Mouse (Mus musculus): ENCODE measurements at regions not wholly inside any gene's neighbourhood (a gene's known extent, or its start where the extent isn't known, plus 50 kb on each side); places are given as distances from the start of the nearest gene placed in this dataset.
A peak's percentile ranks its signal among the peaks of the same experiment; 100 is the strongest.
"Not testable (repeated sequence)": the region's sequence is repeated elsewhere in the genome, so short reads cannot be mapped to it uniquely, and the experiment has no call there.

GRCm38 (mm10) chr10:22556401-22556800, 88.4 kb upstream of the Slc2a12 start:
- not testable (repeated sequence) for DNase-seq (ENCODE audit: low spot score)

- DNase-seq (ENCODE audit: low spot score) = not testable (repeated sequence)
Measured at GRCm38 (mm10) chr10:22569250-22570010, 75.4 kb upstream of the Slc2a12 start.

- DNase-seq (ENCODE audit: low spot score) = not testable (repeated sequence)
Measured at GRCm38 (mm10) chr10:22574048-22574447, 70.8 kb upstream of the Slc2a12 start.

GRCm38 (mm10) chr10:22579426-22579825, 65.4 kb upstream of the Slc2a12 start:
- peak; percentile 76 for DNase-seq (ENCODE audit: low spot score)

GRCm38 (mm10) chr10:22581300-22581699, 63.5 kb upstream of the Slc2a12 start:
- not testable (repeated sequence) for DNase-seq (ENCODE audit: low spot score)

GRCm38 (mm10) chr10:22583306-22583705, 61.5 kb upstream of the Slc2a12 start:
- not testable (repeated sequence) for DNase-seq (ENCODE audit: low spot score)

GRCm38 (mm10) chr10:22588587-22588986, 56.2 kb upstream of the Slc2a12 start:
- DNase-seq (ENCODE audit: low spot score) = not testable (repeated sequence)

- DNase-seq (ENCODE audit: low spot score) = not testable (repeated sequence)
Measured at GRCm38 (mm10) chr10:22591664-22592063, 53.1 kb upstream of the Slc2a12 start.

- not testable (repeated sequence) for DNase-seq (ENCODE audit: low spot score)
Measured at GRCm38 (mm10) chr10:22592189-22592603, 52.6 kb upstream of the Slc2a12 start.

- DNase-seq (ENCODE audit: low spot score) = not testable (repeated sequence)
Measured at GRCm38 (mm10) chr10:22592752-22593151, 52.1 kb upstream of the Slc2a12 start.

All from embryo, embryonic 10 days (tissue).